Mouse (Mus musculus): ENCODE data around the gene Lrch1. TPM values are rescaled to one million over a fixed set of nuclear protein-coding genes. Genes with fewer than 3 reads are reported as not detected.

Gene Lrch1
- polyA plus RNA-seq, 1 experiment: 64.7 TPM

GRCm38 (mm10) chr14:74831653-74832052 is 116.0 kb downstream of the Lrch1 start:
- Histone ChIP-seq H3K4me1 (ENCODE audit: control insufficient read depth, insufficient read depth, low read length) (peaks cover 2% of the 10 kb centered on the region; the same call in 1 of the 2 replicates), H3K27ac (ENCODE audit: insufficient read depth, low read depth, low read length) (no peak overlapping the region), H3K4me3 (ENCODE audit: insufficient read depth, low read depth, low read length) (no peak overlapping the region)
- no peak for TF ChIP-seq POLR2A (IDR thresholded peaks at IDR 0.05; ENCODE audit: insufficient read depth, low read depth, low read length)
- TF ChIP-seq CTCF (IDR thresholded peaks at IDR 0.05; ENCODE audit: insufficient read depth, low read depth, low read length): no peak
- 89% methylated on average over 5 of the region's 5 CpGs for WGBS

GRCm38 (mm10) chr14:74831050-74831449 is 116.6 kb downstream of the Lrch1 start:
- TF ChIP-seq POLR2A (IDR thresholded peaks at IDR 0.05; ENCODE audit: insufficient read depth, low read depth, low read length) (no peak), CTCF (IDR thresholded peaks at IDR 0.05; ENCODE audit: insufficient read depth, low read depth, low read length) (no peak)
- WGBS: 93% methylated on average over 5 of the region's 5 CpGs
- Histone ChIP-seq H3K4me1 (ENCODE audit: control insufficient read depth, insufficient read depth, low read length) (peaks cover 2% of the 10 kb centered on the region; the same call in 1 of the 2 replicates), H3K4me3 (ENCODE audit: insufficient read depth, low read depth, low read length) (no peak overlapping the region), H3K27ac (ENCODE audit: insufficient read depth, low read depth, low read length) (no peak overlapping the region)

- WGBS: 68% methylated on average over 2 of the region's 2 CpGs
- Histone ChIP-seq H3K4me3 (ENCODE audit: insufficient read depth, low read depth, low read length) (no peak overlapping the region), H3K4me1 (ENCODE audit: control insufficient read depth, insufficient read depth, low read length) (peaks cover 2% of the 10 kb centered on the region; the same call in 1 of the 2 replicates), H3K27ac (ENCODE audit: insufficient read depth, low read depth, low read length) (no peak overlapping the region)
- TF ChIP-seq POLR2A (IDR thresholded peaks at IDR 0.05; ENCODE audit: insufficient read depth, low read depth, low read length) (no peak), CTCF (IDR thresholded peaks at IDR 0.05; ENCODE audit: insufficient read depth, low read depth, low read length) (no peak)
These were observed 117.1 kb downstream of the Lrch1 start for GRCm38 (mm10) chr14:74830591-74830990.

- H3K4me3 ChIP-seq (ENCODE audit: insufficient read depth, low read depth, low read length): no peak overlapping the region
- TF ChIP-seq CTCF (IDR thresholded peaks at IDR 0.05; ENCODE audit: insufficient read depth, low read depth, low read length) (no peak), POLR2A (IDR thresholded peaks at IDR 0.05; ENCODE audit: insufficient read depth, low read depth, low read length) (no peak)
- H3K4me1 ChIP-seq (ENCODE audit: control insufficient read depth, insufficient read depth, low read length): no peaks in the 10 kb centered on the region
- no peak overlapping the region for H3K27ac ChIP-seq (ENCODE audit: insufficient read depth, low read depth, low read length)
- 69% methylated on average over 7 of the region's 7 CpGs for WGBS
These were observed 124.7 kb downstream of the Lrch1 start for GRCm38 (mm10) chr14:74822757-74823680.

GRCm38 (mm10) chr14:74822048-74822447 is 125.6 kb downstream of the Lrch1 start:
- H3K4me3 ChIP-seq (ENCODE audit: insufficient read depth, low read depth, low read length): no peak overlapping the region

GRCm38 (mm10) chr14:74820180-74820813 is 127.4 kb downstream of the Lrch1 start:
- Histone ChIP-seq H3K4me1 (ENCODE audit: control insufficient read depth, insufficient read depth, low read length) (peaks cover 2% of the 10 kb centered on the region), H3K4me3 (ENCODE audit: insufficient read depth, low read depth, low read length) (no peak overlapping the region), H3K27ac (ENCODE audit: insufficient read depth, low read depth, low read length) (no peak overlapping the region)
- 75% methylated on average over 11 of the region's 11 CpGs for WGBS
- TF ChIP-seq CTCF (IDR thresholded peaks at IDR 0.05; ENCODE audit: insufficient read depth, low read depth, low read length) (no peak), POLR2A (IDR thresholded peaks at IDR 0.05; ENCODE audit: insufficient read depth, low read depth, low read length) (no peak)

More at GRCm38 (mm10) chr14:74822048-74822447, 125.6 kb downstream of the Lrch1 start:
- TF ChIP-seq CTCF (IDR thresholded peaks at IDR 0.05; ENCODE audit: insufficient read depth, low read depth, low read length) (no peak), POLR2A (IDR thresholded peaks at IDR 0.05; ENCODE audit: insufficient read depth, low read depth, low read length) (no peak)
- Histone ChIP-seq H3K27ac (ENCODE audit: insufficient read depth, low read depth, low read length) (no peak overlapping the region), H3K4me1 (ENCODE audit: control insufficient read depth, insufficient read depth, low read length) (no peaks in the 10 kb centered on the region)
- WGBS: 79% methylated on average over 2 of the region's 2 CpGs

- Histone ChIP-seq H3K4me1 (ENCODE audit: control insufficient read depth, insufficient read depth, low read length) (peaks cover 5% of the 10 kb centered on the region), H3K4me3 (ENCODE audit: insufficient read depth, low read depth, low read length) (no peak overlapping the region), H3K27ac (ENCODE audit: insufficient read depth, low read depth, low read length) (no peak overlapping the region)
- no peak for TF ChIP-seq CTCF (IDR thresholded peaks at IDR 0.05; ENCODE audit: insufficient read depth, low read depth, low read length)
- WGBS: 70% methylated on average over 6 of the region's 6 CpGs
These were observed 131.0 kb downstream of the Lrch1 start for GRCm38 (mm10) chr14:74816705-74817104.

- TF ChIP-seq POLR2A (IDR thresholded peaks at IDR 0.05; ENCODE audit: insufficient read depth, low read depth, low read length) (no peak), CTCF (IDR thresholded peaks at IDR 0.05; ENCODE audit: insufficient read depth, low read depth, low read length) (no peak)
- Histone ChIP-seq H3K4me3 (ENCODE audit: insufficient read depth, low read depth, low read length) (no peak overlapping the region), H3K4me1 (ENCODE audit: control insufficient read depth, insufficient read depth, low read length) (peaks cover 5% of the 10 kb centered on the region), H3K27ac (ENCODE audit: insufficient read depth, low read depth, low read length) (no peak overlapping the region)
- WGBS: 67% methylated on average over 17 of the region's 17 CpGs
These were observed 132.6 kb downstream of the Lrch1 start for GRCm38 (mm10) chr14:74814848-74815789.
